In the genomic region with DNA sequence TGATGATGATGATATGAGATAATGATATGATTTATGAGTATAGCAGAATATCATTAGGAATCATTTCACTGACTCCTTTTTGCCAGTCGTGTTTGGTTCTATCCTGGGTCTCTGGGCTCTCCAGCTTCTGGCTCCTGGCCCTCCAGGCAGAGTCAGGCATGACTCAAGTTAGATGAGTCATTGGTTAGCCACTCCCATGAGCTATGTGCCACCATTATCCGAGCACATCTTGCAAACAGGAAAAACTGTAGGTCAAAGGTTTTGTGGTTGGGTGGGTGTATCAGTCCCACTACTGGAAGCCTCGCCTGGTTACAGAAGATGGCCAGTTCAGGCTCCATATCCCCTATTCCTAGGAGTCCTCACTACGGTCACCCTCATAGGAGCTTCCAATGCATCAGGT, we compare ENCODE assay signal across 27 mouse cellular contexts. TPM values are rescaled to one million over a fixed set of nuclear protein-coding genes. Genes with fewer than 3 reads are reported as not detected.
DNase-seq lines count a peak whose midpoint lies in the region; ATAC-seq lines count a peak whose summit lies in the region.
"Had no signal": no experiment of that assay in that cellular context is flagged by ENCODE, and none has a peak within 500 bp of the region (broad histone marks: within the 10 kb centered on the region; RNA-seq: fewer than 3 reads in every experiment).

No protein-coding gene starts in this region.

- H3K36me3 ChIP-seq in intestine, embryonic 15.5 days: no peaks in the 10 kb centered on the region
- H3K36me3 ChIP-seq: embryonic facial prominence, embryonic 10.5 days; forebrain, embryonic 10.5 days; heart, embryonic 10.5 days; hindbrain, embryonic 12.5 days had no signal

- H3K9ac ChIP-seq in intestine, embryonic 15.5 days: no peak overlapping the region
- H3K9ac ChIP-seq: hindbrain, embryonic 12.5 days had no signal

- H3K4me1 ChIP-seq in intestine, embryonic 15.5 days (replicated peaks): no peaks in the 10 kb centered on the region
- H3K4me1 ChIP-seq: embryonic facial prominence, embryonic 10.5 days; forebrain, embryonic 10.5 days; heart, embryonic 10.5 days; hindbrain, embryonic 12.5 days had no signal

- no peak overlapping the region for H3K27ac ChIP-seq in intestine, embryonic 15.5 days
- H3K27ac ChIP-seq: embryonic facial prominence, embryonic 10.5 days; forebrain, embryonic 10.5 days; heart, embryonic 10.5 days; hindbrain, embryonic 12.5 days had no signal

- WGBS in intestine, embryonic 15.5 days: 57% methylated on average over 4 of the region's 4 CpGs

- H3K4me3 ChIP-seq in intestine, embryonic 15.5 days (replicated peaks): no peak overlapping the region
- H3K4me3 ChIP-seq: embryonic facial prominence, embryonic 10.5 days; forebrain, embryonic 10.5 days; heart, embryonic 10.5 days; hindbrain, embryonic 12.5 days had no signal

- no peak overlapping the region for H3K4me2 ChIP-seq in intestine, embryonic 15.5 days (replicated peaks)
- H3K4me2 ChIP-seq: hindbrain, embryonic 12.5 days had no signal

- no peak for ATAC-seq in intestine, embryonic 15.5 days
- ATAC-seq: forebrain, embryonic 14.5 days; hindbrain, embryonic 16.5 days; inflammation-experienced regulatory T-cells, adult 6 months had no signal

- H3K27me3 ChIP-seq in intestine, embryonic 15.5 days (replicated peaks): no peaks in the 10 kb centered on the region

- no peaks in the 10 kb centered on the region for H3K9me3 ChIP-seq in intestine, embryonic 15.5 days
- H3K9me3 ChIP-seq: embryonic facial prominence, embryonic 10.5 days; forebrain, embryonic 10.5 days; heart, embryonic 10.5 days; hindbrain, embryonic 12.5 days had no signal

- peak; percentile 9 to 28 for DNase-seq in adrenal gland, adult (ENCODE audit: inconsistent age in 2 of 2, low spot score in 1 of 2)
- no peak for DNase-seq in adrenal gland, postnatal 4 days (ENCODE audit: low spot score in 2 of 2)
- DNase-seq in 416B (ENCODE audit: low read depth) (peak; percentile 88), NIH3T3 (ENCODE audit: low read depth) (peak; percentile 73)
- no peak for DNase-seq in embryo, embryonic 10.5 days (ENCODE audit: low spot score)
- DNase-seq in kidney, adult 8-10 months: no peak
- DNase-seq: adrenal gland, adult 8-10 months; cerebellum, adult 18-20 months; cerebellum, adult 9-11 months; cerebellum, postnatal 36 days; gastrocnemius, postnatal 10 days; heart, adult 18-20 months; heart, postnatal 10 days; heart, postnatal 4 days; kidney, adult 11 months had no signal

RNA-seq across cellular contexts. Expression of gene Esx1, which starts 51.6 kb away (rescaled TPM):
- not detected for total RNA-seq in adrenal gland, postnatal 4 days (2021)
- polyA plus RNA-seq in intestine, embryonic 15.5 days (2015; fragmentation: Nextera tagmentation; extraction: Ambion mirVana): not detected in 2 replicates
- total RNA-seq: adrenal gland, adult 8-10 months; gastrocnemius, postnatal 10 days; gastrocnemius, postnatal 4 days; heart, adult 18-20 months; heart, postnatal 10 days; heart, postnatal 4 days had no signal
- polyA plus RNA-seq: embryonic facial prominence, embryonic 10.5 days; embryonic facial prominence, embryonic 14.5 days; forebrain, embryonic 10.5 days; forebrain, embryonic 14.5 days; heart, embryonic 14.5 days; hindbrain, embryonic 12.5 days; hindbrain, embryonic 16.5 days; inflammation-experienced regulatory T-cells, adult 6 months; kidney, embryonic 14.5 days had no signal

Comparison
In these comparisons a context has a peak if more than half of its experiments do, and no peak if none do; other contexts are left out.
1. DNase-seq: peak in adrenal gland, adult (2 of 2), 416B (single experiment) and NIH3T3 (single experiment); none in adrenal gland, postnatal 4 days (0 of 2), embryo, embryonic 10.5 days (single experiment) and kidney, adult 8-10 months (0 of 2).